Mouse (Mus musculus): ENCODE data around the gene Cdk7.

- TF ChIP-seq CTCF (conservative IDR thresholded peaks at IDR 0.05; ENCODE audit: low read length) (no peak), POU5F1 (IDR thresholded peaks at IDR 0.05; ENCODE audit: borderline replicate concordance, low read length) (no peak), NANOG (IDR thresholded peaks at IDR 0.05; ENCODE audit: borderline replicate concordance, low read length) (no peak)
Measured at GRCm38 (mm10) chr13:100752529-100752928, 21.8 kb upstream of the Cdk7 start.
